ENCODE assay signal across 9 mouse cellular contexts in the genomic region with DNA sequence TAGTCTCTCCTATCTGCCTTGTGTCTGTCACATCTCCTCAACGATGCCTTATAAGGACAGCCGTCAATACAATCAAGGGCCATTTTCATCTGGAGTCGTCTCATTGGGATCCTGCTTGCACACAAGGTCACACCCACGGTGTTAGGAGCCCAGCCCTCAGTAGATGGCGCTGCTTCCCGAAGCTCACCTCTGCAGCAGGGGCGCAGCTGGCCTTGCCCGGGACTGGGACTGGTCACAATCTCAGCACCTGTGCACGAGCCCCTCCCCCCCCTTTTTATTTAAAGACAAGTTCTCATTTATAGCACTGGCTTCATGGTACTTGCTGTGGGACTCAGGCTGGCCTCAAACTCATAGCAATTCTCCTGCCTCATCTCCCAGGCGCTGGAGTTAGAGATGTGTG. TPM values are rescaled to one million over a fixed set of nuclear protein-coding genes. Genes with fewer than 3 reads are reported as not detected.
DNase-seq lines count a peak whose midpoint lies in the region; ATAC-seq and TF ChIP-seq lines count a peak whose summit lies in the region.
"Had no signal": no experiment of that assay in that cellular context is flagged by ENCODE, and none has a peak within 500 bp of the region (broad histone marks: within the 10 kb centered on the region; RNA-seq: fewer than 3 reads in every experiment).

No protein-coding gene starts in this region.

- no peak for TF ChIP-seq POLR2A in thymus, adult 2 months (IDR thresholded peaks at IDR 0.05; ENCODE audit: control insufficient read depth, extremely low read depth, insufficient read depth, low read length, poor library complexity)

- no peak overlapping the region for H3K4me3 ChIP-seq in forebrain, embryonic 10.5 days
- H3K4me3 ChIP-seq in forebrain, embryonic 16.5 days (replicated peaks; ENCODE audit: low read length) = no peak overlapping the region
- no peak overlapping the region for H3K4me3 ChIP-seq in thymus, adult 2 months (ENCODE audit: control insufficient read depth, insufficient read depth, low read length)

- H3K9me3 ChIP-seq in forebrain, embryonic 10.5 days = no peaks in the 10 kb centered on the region
- H3K9me3 ChIP-seq in forebrain, embryonic 16.5 days (ENCODE audit: control insufficient read depth, low read length) = no peaks in the 10 kb centered on the region

- H3K27me3 ChIP-seq in forebrain, embryonic 10.5 days (ENCODE audit: poor library complexity, severe bottlenecking) = peaks cover 35% of the 10 kb centered on the region
- H3K27me3 ChIP-seq in forebrain, embryonic 16.5 days (replicated peaks; ENCODE audit: control insufficient read depth, insufficient read depth, low read length) = no peaks in the 10 kb centered on the region
- H3K27me3 ChIP-seq in thymus, adult 2 months (ENCODE audit: control insufficient read depth, insufficient read depth, low read length) = no peaks in the 10 kb centered on the region

- H3K36me3 ChIP-seq in forebrain, embryonic 10.5 days (replicated peaks) = no peaks in the 10 kb centered on the region
- no peaks in the 10 kb centered on the region for H3K36me3 ChIP-seq in forebrain, embryonic 16.5 days (ENCODE audit: control insufficient read depth, insufficient read depth)
- no peaks in the 10 kb centered on the region for H3K36me3 ChIP-seq in thymus, adult 2 months (ENCODE audit: control insufficient read depth, insufficient read depth, low read length)

- no peak overlapping the region for H3K27ac ChIP-seq in forebrain, embryonic 10.5 days
- H3K27ac ChIP-seq in forebrain, embryonic 16.5 days (ENCODE audit: low read length) = no peak overlapping the region
- H3K27ac ChIP-seq in thymus, adult 2 months (ENCODE audit: control insufficient read depth, insufficient read depth, low read length) = no peak overlapping the region

- TF ChIP-seq CTCF in thymus, adult 2 months (IDR thresholded peaks at IDR 0.05; ENCODE audit: borderline replicate concordance, control insufficient read depth, extremely low read depth, insufficient read depth, low read length, poor library complexity) = peak; percentile 89; the same call in 1 of the 2 replicates

- peak; percentile 47 for DNase-seq in forebrain, embryonic 10.5 days (ENCODE audit: extremely low spot score, low spot score)
- peak; percentile 77 for DNase-seq in 416B (ENCODE audit: low read depth)
- DNase-seq in adrenal gland, adult 8-10 months = peak; percentile 69
- DNase-seq in gastrocnemius, postnatal 10 days = peak; percentile 78
- peak; percentile 86 for DNase-seq in kidney, postnatal 14 days
- peak; percentile 68 for DNase-seq in mesoderm, embryonic 11.5 days (ENCODE audit: low read depth, low spot score)
- DNase-seq in thymus, adult 2 months = peak; percentile 86

- no peak overlapping the region for H3K9ac ChIP-seq in forebrain, embryonic 16.5 days (replicated peaks; ENCODE audit: low read depth, low read length)

- ATAC-seq in forebrain, embryonic 16.5 days = no peak

- no peak overlapping the region for H3K4me2 ChIP-seq in forebrain, embryonic 16.5 days (ENCODE audit: low read length)

- 18% methylated on average over 10 of the region's 10 CpGs for WGBS in forebrain, embryonic 10.5 days
- WGBS in forebrain, embryonic 16.5 days = 13% methylated on average over 10 of the region's 10 CpGs
- 14% methylated on average over 10 of the region's 10 CpGs for WGBS in thymus, adult 2 months

- peaks cover 8% of the 10 kb centered on the region; the same call in 1 of the 2 replicates for H3K4me1 ChIP-seq in forebrain, embryonic 10.5 days
- H3K4me1 ChIP-seq in forebrain, embryonic 16.5 days (replicated peaks; ENCODE audit: control insufficient read depth, insufficient read depth, low read length) = no peaks in the 10 kb centered on the region
- peaks cover 7% of the 10 kb centered on the region; the same call in 1 of the 2 replicates for H3K4me1 ChIP-seq in thymus, adult 2 months (replicated peaks; ENCODE audit: control insufficient read depth, insufficient read depth, low read length)

RNA-seq across cellular contexts. Expression of a gene that starts 15.2 kb away (rescaled TPM):
- polyA plus RNA-seq in forebrain, embryonic 10.5 days (2016; fragmentation: Nextera tagmentation; extraction: Ambion mirVana) = 379 and 400 TPM in 2 replicates
- polyA plus RNA-seq in forebrain, embryonic 16.5 days (2015; fragmentation: Nextera tagmentation; extraction: Ambion mirVana) = 145 and 148 TPM in 2 replicates
- total RNA-seq in adrenal gland, adult 8-10 months (2022) = 100 to 1,000 TPM in 2 of 4 experiments, 10 to 100 TPM in 2; 80.9 to 130 (median 112) TPM
- total RNA-seq in gastrocnemius, postnatal 10 days (2021) = 10 to 100 TPM; 42.7 to 47.2 TPM
- polyA plus RNA-seq in thymus, adult 2 months (2012; rRNA removed) = 174 and 175 TPM in 2 replicates

RNA-seq across cellular contexts. Expression of a gene that starts 15.6 kb away (rescaled TPM):
- 865 and 885 TPM in 2 replicates for polyA plus RNA-seq in forebrain, embryonic 10.5 days (2016; fragmentation: Nextera tagmentation; extraction: Ambion mirVana)
- polyA plus RNA-seq in forebrain, embryonic 16.5 days (2015; fragmentation: Nextera tagmentation; extraction: Ambion mirVana) = 935 and 953 TPM in 2 replicates
- 1,000 to 10,000 TPM in 3 of 4 experiments, 100 to 1,000 TPM in 1; 952 to 1,243 (median 1,190) TPM for total RNA-seq in adrenal gland, adult 8-10 months (2022)
- 1,000 to 10,000 TPM; 1,346 to 1,605 TPM for total RNA-seq in gastrocnemius, postnatal 10 days (2021)
- 842 and 1,074 TPM in 2 replicates for polyA plus RNA-seq in thymus, adult 2 months (2012; rRNA removed)

RNA-seq across cellular contexts. Expression of a gene that starts 15.7 kb away (rescaled TPM):
- polyA plus RNA-seq in forebrain, embryonic 10.5 days (2016; fragmentation: Nextera tagmentation; extraction: Ambion mirVana) = 3.2 and 4.0 TPM in 2 replicates
- polyA plus RNA-seq in forebrain, embryonic 16.5 days (2015; fragmentation: Nextera tagmentation; extraction: Ambion mirVana) = 5.5 and 9.6 TPM in 2 replicates
- total RNA-seq in adrenal gland, adult 8-10 months (2022) = 1 to 10 TPM in 1 of 4 experiments, not detected in 3; 1.4 TPM
- not detected for total RNA-seq in gastrocnemius, postnatal 10 days (2021)
- polyA plus RNA-seq in thymus, adult 2 months (2012; rRNA removed) = 1.6 and 4.0 TPM in 2 replicates
- total RNA-seq: left cerebral cortex, postnatal 14 days had no signal

RNA-seq across cellular contexts. Expression of a gene that starts 36.2 kb away (rescaled TPM):
- 2.3 and 2.8 TPM in 2 replicates for polyA plus RNA-seq in forebrain, embryonic 10.5 days (2016; fragmentation: Nextera tagmentation; extraction: Ambion mirVana)
- polyA plus RNA-seq in forebrain, embryonic 16.5 days (2015; fragmentation: Nextera tagmentation; extraction: Ambion mirVana) = 8.4 and 11.0 TPM in 2 replicates
- 10 to 100 TPM in 1 of 4 experiments, 1 to 10 TPM in 3; 5.6 to 10.8 (median 7.9) TPM for total RNA-seq in adrenal gland, adult 8-10 months (2022)
- total RNA-seq in gastrocnemius, postnatal 10 days (2021) = 1 to 10 TPM in 1 of 2 experiments, under 1 TPM in 1; 0.65 to 1.3 TPM
- 5.6 and 6.1 TPM in 2 replicates for polyA plus RNA-seq in thymus, adult 2 months (2012; rRNA removed)

RNA-seq across cellular contexts. Expression of a gene that starts 52.6 kb away (rescaled TPM):
- polyA plus RNA-seq in forebrain, embryonic 10.5 days (2016; fragmentation: Nextera tagmentation; extraction: Ambion mirVana) = 4.5 and 5.0 TPM in 2 replicates
- 3.6 and 4.2 TPM in 2 replicates for polyA plus RNA-seq in forebrain, embryonic 16.5 days (2015; fragmentation: Nextera tagmentation; extraction: Ambion mirVana)
- total RNA-seq in adrenal gland, adult 8-10 months (2022) = 10 to 100 TPM; 19.5 to 46.7 (median 34.6) TPM
- 1 to 10 TPM; 2.0 to 2.6 TPM for total RNA-seq in gastrocnemius, postnatal 10 days (2021)
- polyA plus RNA-seq in thymus, adult 2 months (2012; rRNA removed) = 105 and 109 TPM in 2 replicates
